Comparison of ENCODE assay signal across 11 mouse cellular contexts in the genomic region with DNA sequence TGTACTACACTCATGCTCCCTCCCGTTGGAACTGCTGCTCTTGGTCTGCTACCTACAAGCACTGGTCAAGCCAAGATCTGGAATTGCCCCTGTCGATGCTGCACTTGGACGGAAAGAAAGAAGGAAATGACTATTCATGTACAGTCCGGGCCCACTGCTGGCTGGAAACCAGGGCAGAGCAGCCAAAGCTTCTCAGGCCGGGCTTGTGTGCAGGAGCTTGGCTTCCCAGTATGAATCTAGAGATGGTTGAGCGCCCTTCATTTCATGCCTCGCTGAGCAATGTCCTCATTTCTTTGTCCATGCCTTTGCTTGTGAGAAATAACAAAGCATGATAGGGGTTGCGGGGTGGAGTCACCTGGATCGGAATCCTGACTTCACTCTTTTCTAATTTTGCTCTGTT.
DNase-seq lines count a peak whose midpoint lies in the region; ATAC-seq lines count a peak whose summit lies in the region.
"Had no signal": no experiment of that assay in that cellular context is flagged by ENCODE, and none has a peak within 500 bp of the region (broad histone marks: within the 10 kb centered on the region; RNA-seq: fewer than 3 reads in every experiment).

No protein-coding gene starts in this region.

- WGBS in midbrain, embryonic 14.5 days = 74% methylated on average over 9 of the region's 9 CpGs
- whole genome bisulfite sequencing in midbrain, embryonic 13.5 days = 68% methylated on average over 9 of the region's 9 CpGs
- 63% methylated on average over 9 of the region's 9 CpGs for WGBS in forebrain, embryonic 11.5 days
- WGBS in midbrain, embryonic 15.5 days = 75% methylated on average over 9 of the region's 9 CpGs

- H3K4me3 ChIP-seq in midbrain, embryonic 14.5 days (replicated peaks; ENCODE audit: low read depth, low read length) = no peak overlapping the region
- H3K4me3 ChIP-seq in midbrain, embryonic 13.5 days (replicated peaks) = no peak overlapping the region
- H3K4me3 ChIP-seq in forebrain, embryonic 11.5 days (ENCODE audit: low read depth, low read length) = no peak overlapping the region
- no peak overlapping the region for H3K4me3 ChIP-seq in midbrain, embryonic 15.5 days
- H3K4me3 ChIP-seq: heart, embryonic 12.5 days had no signal

- H3K4me2 ChIP-seq in midbrain, embryonic 14.5 days (ENCODE audit: low read length) = no peak overlapping the region
- H3K4me2 ChIP-seq in midbrain, embryonic 13.5 days (replicated peaks) = no peak overlapping the region
- no peak overlapping the region for H3K4me2 ChIP-seq in forebrain, embryonic 11.5 days (ENCODE audit: low read depth, low read length, severe bottlenecking)
- H3K4me2 ChIP-seq in midbrain, embryonic 15.5 days = no peak overlapping the region
- H3K4me2 ChIP-seq: heart, embryonic 12.5 days had no signal

- no peaks in the 10 kb centered on the region for H3K27me3 ChIP-seq in midbrain, embryonic 14.5 days (ENCODE audit: control insufficient read depth, insufficient read depth, low read length)
- no peaks in the 10 kb centered on the region for H3K27me3 ChIP-seq in midbrain, embryonic 13.5 days
- no peaks in the 10 kb centered on the region for H3K27me3 ChIP-seq in forebrain, embryonic 11.5 days (ENCODE audit: control insufficient read depth, insufficient read depth, low read length)
- no peaks in the 10 kb centered on the region for H3K27me3 ChIP-seq in midbrain, embryonic 15.5 days (replicated peaks)
- H3K27me3 ChIP-seq: heart, embryonic 12.5 days had no signal

- no peak for ATAC-seq in midbrain, embryonic 14.5 days (ENCODE audit: low FRiP score, low TSS enrichment)
- ATAC-seq in midbrain, embryonic 13.5 days = no peak
- peak; percentile 70 for ATAC-seq in forebrain, embryonic 11.5 days (replicated peaks; ENCODE audit: low FRiP score)
- no peak for ATAC-seq in midbrain, embryonic 15.5 days (replicated peaks)

- H3K27ac ChIP-seq in midbrain, embryonic 14.5 days (replicated peaks; ENCODE audit: low read depth, low read length) = no peak overlapping the region
- no peak overlapping the region for H3K27ac ChIP-seq in midbrain, embryonic 13.5 days
- H3K27ac ChIP-seq in forebrain, embryonic 11.5 days (ENCODE audit: low read depth, low read length) = no peak overlapping the region
- H3K27ac ChIP-seq in midbrain, embryonic 15.5 days = no peak overlapping the region

- no peaks in the 10 kb centered on the region for H3K36me3 ChIP-seq in midbrain, embryonic 14.5 days (ENCODE audit: control insufficient read depth, insufficient read depth, low read length)
- H3K36me3 ChIP-seq in midbrain, embryonic 13.5 days = no peaks in the 10 kb centered on the region
- H3K36me3 ChIP-seq in forebrain, embryonic 11.5 days (ENCODE audit: control insufficient read depth, insufficient read depth, low read length) = no peaks in the 10 kb centered on the region
- H3K36me3 ChIP-seq in midbrain, embryonic 15.5 days (replicated peaks) = no peaks in the 10 kb centered on the region
- H3K36me3 ChIP-seq: G1E; heart, embryonic 12.5 days had no signal

- H3K9me3 ChIP-seq in midbrain, embryonic 14.5 days (ENCODE audit: control insufficient read depth, low read length) = no peaks in the 10 kb centered on the region
- no peaks in the 10 kb centered on the region for H3K9me3 ChIP-seq in midbrain, embryonic 13.5 days
- H3K9me3 ChIP-seq in forebrain, embryonic 11.5 days (ENCODE audit: control insufficient read depth, low read length) = no peaks in the 10 kb centered on the region
- H3K9me3 ChIP-seq in midbrain, embryonic 15.5 days = no peaks in the 10 kb centered on the region
- H3K9me3 ChIP-seq: G1E; heart, embryonic 12.5 days had no signal

- no peak overlapping the region for H3K9ac ChIP-seq in midbrain, embryonic 14.5 days (replicated peaks; ENCODE audit: low read length)
- no peak overlapping the region for H3K9ac ChIP-seq in midbrain, embryonic 13.5 days (replicated peaks)
- H3K9ac ChIP-seq in forebrain, embryonic 11.5 days (ENCODE audit: low read length) = no peak overlapping the region
- no peak overlapping the region for H3K9ac ChIP-seq in midbrain, embryonic 15.5 days
- H3K9ac ChIP-seq: heart, embryonic 12.5 days had no signal

- peak; percentile 4 for DNase-seq in embryo, embryonic 10.5 days (ENCODE audit: low spot score)
- DNase-seq in embryo, embryonic 9.5 days (ENCODE audit: extremely low spot score) = no peak
- peak; percentile 11 for DNase-seq in midbrain, embryonic 14.5 days
- peak; percentile 55 for DNase-seq in forebrain, embryonic 11.5 days (ENCODE audit: low spot score)
- DNase-seq in ovary, postnatal 36 days (ENCODE audit: low spot score) = peak; percentile 10
- DNase-seq in spleen, adult 18-20 months = no peak
- DNase-seq: lung, postnatal 4 days had no signal

- no peaks in the 10 kb centered on the region for H3K4me1 ChIP-seq in midbrain, embryonic 14.5 days (ENCODE audit: control insufficient read depth, insufficient read depth, low read length)
- H3K4me1 ChIP-seq in midbrain, embryonic 13.5 days (replicated peaks) = no peaks in the 10 kb centered on the region
- H3K4me1 ChIP-seq in forebrain, embryonic 11.5 days (replicated peaks; ENCODE audit: control insufficient read depth, insufficient read depth, low read length) = no peaks in the 10 kb centered on the region
- H3K4me1 ChIP-seq in midbrain, embryonic 15.5 days = no peaks in the 10 kb centered on the region
- H3K4me1 ChIP-seq: heart, embryonic 12.5 days had no signal

Comparison
In these comparisons a context has a peak if more than half of its experiments do, and no peak if none do; other contexts are left out.
1. DNase-seq: peak in embryo, embryonic 10.5 days (single experiment), midbrain, embryonic 14.5 days (single experiment), forebrain, embryonic 11.5 days (single experiment) and ovary, postnatal 36 days (single experiment); none in embryo, embryonic 9.5 days (single experiment) and spleen, adult 18-20 months (0 of 2).